Mouse (Mus musculus) embryonic fibroblast, embryonic 13.5 days (primary cell): ENCODE data around the gene Smok3b. TPM values are rescaled to one million over a fixed set of nuclear protein-coding genes. Genes with fewer than 3 reads are reported as not detected.
"Not testable (repeated sequence)": the region's sequence is repeated elsewhere in the genome, so short reads cannot be mapped to it uniquely, and the experiment has no call there.

Experiments used
- H3K27ac ChIP-seq: 2 replicates; pipeline ENCODE4 v1.5.1; 2012; ENCODE audit warnings: low read length, control low read depth, inconsistent platforms; ENCODE audit not compliant: insufficient read depth
- H3K4me1 ChIP-seq: 2 replicates; pipeline ENCODE4 v1.6.1; 2011; ENCODE audit warnings: low read length; ENCODE audit not compliant: control insufficient read depth, insufficient read depth
- H3K4me3 ChIP-seq: 2 replicates; pipeline ENCODE4 v1.5.1; 2011; ENCODE audit warnings: mild to moderate bottlenecking, control low read depth, low read length; ENCODE audit not compliant: insufficient read depth
- CTCF ChIP-seq: IDR thresholded peaks from 2 replicates; pipeline ENCODE4 v1.5.1; 2011; ENCODE audit warnings: mild to moderate bottlenecking, control low read depth, low read length, moderate library complexity, borderline replicate concordance; ENCODE audit not compliant: insufficient read depth
- POLR2A ChIP-seq: IDR thresholded peaks from 2 replicates; pipeline ENCODE4 v1.6.1; 2011; ENCODE audit warnings: low read depth, mild to moderate bottlenecking, control low read depth, low read length, moderate library complexity
- polyA plus RNA-seq: library from polyadenylated mRNA; stranded (reverse); fragments of >200 nt; gene quantifications from 2 replicates; pipeline ENCODE4 v1.2.4, GENCODE M21; 2011; ENCODE audit warnings: low read depth; ENCODE audit not compliant: missing spikeins, insufficient read length

The Smok3b gene
- polyA plus RNA-seq, 1 experiment = not detected

- H3K4me3 ChIP-seq = no peak overlapping the region
- no peaks in the 10 kb centered on the region for H3K4me1 ChIP-seq
- no peak overlapping the region for H3K27ac ChIP-seq
- no peak for TF ChIP-seq POLR2A
Measured at GRCm38 (mm10) chr5:138016530-138016929, 4.7 kb upstream of the Smok3b start.

- Histone ChIP-seq H3K4me3 (no peak overlapping the region), H3K4me1 (no peaks in the 10 kb centered on the region), H3K27ac (no peak overlapping the region)
- TF ChIP-seq CTCF (no peak), POLR2A (no peak)
Measured at GRCm38 (mm10) chr5:138016997-138017396, 4.2 kb upstream of the Smok3b start.

- not testable (repeated sequence) for H3K4me1 ChIP-seq, H3K27ac ChIP-seq, H3K4me3 ChIP-seq
Measured at GRCm38 (mm10) chr5:138019577-138019976, 1.7 kb upstream of the Smok3b start.

GRCm38 (mm10) chr5:138052894-138053293, 31.7 kb downstream of the Smok3b start, which contains the start of gene Smok3c:
Smok3c (plus strand) TSS chr5:138053194.
- not testable (repeated sequence) for H3K27ac ChIP-seq, H3K4me3 ChIP-seq, H3K4me1 ChIP-seq

GRCm38 (mm10) chr5:138073803-138074202, 52.6 kb downstream of the Smok3b start:
- Histone ChIP-seq H3K27ac (no peak overlapping the region), H3K4me3 (no peak overlapping the region), H3K4me1 (no peaks in the 10 kb centered on the region)
- TF ChIP-seq CTCF (no peak), POLR2A (no peak)

- no peaks in the 10 kb centered on the region for H3K4me1 ChIP-seq
- no peak overlapping the region for H3K27ac ChIP-seq
- no peak overlapping the region for H3K4me3 ChIP-seq
- no peak for TF ChIP-seq POLR2A
- no peak for TF ChIP-seq CTCF
Measured at GRCm38 (mm10) chr5:138075684-138076083, 54.5 kb downstream of the Smok3b start.

GRCm38 (mm10) chr5:138076148-138076547, 54.9 kb downstream of the Smok3b start:
- H3K4me3 ChIP-seq = no peak overlapping the region
- H3K4me1 ChIP-seq = no peaks in the 10 kb centered on the region
- no peak overlapping the region for H3K27ac ChIP-seq
- TF ChIP-seq POLR2A = no peak
- no peak for TF ChIP-seq CTCF

GRCm38 (mm10) chr5:138080456-138080855, 59.2 kb downstream of the Smok3b start:
- TF ChIP-seq POLR2A = no peak
- TF ChIP-seq CTCF = no peak

GRCm38 (mm10) chr5:138081446-138081845, 60.2 kb downstream of the Smok3b start:
- TF ChIP-seq CTCF (no peak), POLR2A (no peak)
- no peak overlapping the region for H3K27ac ChIP-seq
- no peaks in the 10 kb centered on the region for H3K4me1 ChIP-seq
- H3K4me3 ChIP-seq = no peak overlapping the region

More at GRCm38 (mm10) chr5:138080456-138080855, 59.2 kb downstream of the Smok3b start:
- Histone ChIP-seq H3K27ac (no peak overlapping the region), H3K4me3 (no peak overlapping the region), H3K4me1 (no peaks in the 10 kb centered on the region)

- no peak for TF ChIP-seq POLR2A
- TF ChIP-seq CTCF = no peak
- Histone ChIP-seq H3K4me1 (no peaks in the 10 kb centered on the region; the same call in 1 of the 2 replicates), H3K27ac (no peak overlapping the region), H3K4me3 (no peak overlapping the region)
Measured at GRCm38 (mm10) chr5:138083318-138083900, 62.2 kb downstream of the Smok3b start.

- Histone ChIP-seq H3K4me3 (no peak overlapping the region), H3K27ac (no peak overlapping the region), H3K4me1 (no peaks in the 10 kb centered on the region; the same call in 1 of the 2 replicates)
- TF ChIP-seq POLR2A (no peak), CTCF (no peak)
Measured at GRCm38 (mm10) chr5:138083936-138084335, 62.7 kb downstream of the Smok3b start.
